Mouse (Mus musculus) heart, embryonic 11.5 days (tissue): ENCODE data around the gene Wscd2. TPM values are rescaled to one million over a fixed set of nuclear protein-coding genes. Genes with fewer than 3 reads are reported as not detected.

Source experiments
- ATAC-seq: fragments of 200-750 bp; cut with Nextera tagmentation; replicated peaks from 2 replicates; pipeline ENCODE4 v1.8.0; 2017; ENCODE audit warnings: moderate library complexity; ENCODE audit not compliant: insufficient number of reproducible peaks, low FRiP score, low TSS enrichment
- H3K27ac ChIP-seq: fragments of 300-500 bp; sonication (generic); 2 replicates; pipeline ENCODE4 v1.5.1; 2014; ENCODE audit warnings: mild to moderate bottlenecking, low read depth, low read length
- H3K27me3 ChIP-seq: fragments of 300-500 bp; sonication (generic); 2 replicates; pipeline ENCODE4 v1.6.1; 2014; ENCODE audit warnings: mild to moderate bottlenecking, low read length, mixed read lengths; ENCODE audit not compliant: control insufficient read depth, insufficient read depth
- H3K36me3 ChIP-seq: fragments of 300-500 bp; sonication (generic); 2 replicates; pipeline ENCODE4 v1.6.1; 2014; ENCODE audit warnings: mild to moderate bottlenecking, low read length, moderate library complexity, mixed read lengths; ENCODE audit not compliant: control insufficient read depth, insufficient read depth
- H3K4me1 ChIP-seq: fragments of 300-500 bp; sonication (generic); 2 replicates; pipeline ENCODE4 v1.6.1; 2014; ENCODE audit warnings: low read length; ENCODE audit not compliant: control insufficient read depth, insufficient read depth
- H3K4me2 ChIP-seq: fragments of 300-500 bp; sonication (generic); 2 replicates; pipeline ENCODE4 v1.6.1; 2014; ENCODE audit warnings: mild to moderate bottlenecking, moderate library complexity
- H3K4me3 ChIP-seq: fragments of 300-500 bp; sonication (generic); 2 replicates; pipeline ENCODE4 v1.5.1; 2014; ENCODE audit warnings: low read depth, low read length
- H3K9ac ChIP-seq: fragments of 300-500 bp; sonication (generic); 2 replicates; pipeline ENCODE4 v1.6.1; 2014; ENCODE audit warnings: mild to moderate bottlenecking, low read depth, low read length, moderate library complexity
- H3K9me3 ChIP-seq: fragments of 300-500 bp; sonication (generic); replicated peaks from 2 replicates; pipeline ENCODE4 v1.6.1; 2016; ENCODE audit warnings: low read length; ENCODE audit not compliant: control insufficient read depth
- WGBS: fragments of 180-500 bp; shearing (Covaris S2); extraction: QIAGEN DNeasy Blood & Tissue Kit; methylation state at CpG from one replicate; pipeline ENCODE4 v1.1.7; 2014; ENCODE audit not compliant: insufficient replicate concordance; 5-methylcytosine and 5-hydroxymethylcytosine counted together
- polyA plus RNA-seq: library from polyadenylated mRNA; unstranded; fragments of >200 nt; fragmentation: Nextera tagmentation; extraction: Ambion mirVana; gene quantifications from 2 replicates; pipeline ENCODE4 v1.2.1, GENCODE M21; 2014

Gene Wscd2
- polyA plus RNA-seq, 1 experiment from 2014 or later = 2.4 TPM

DNA sequence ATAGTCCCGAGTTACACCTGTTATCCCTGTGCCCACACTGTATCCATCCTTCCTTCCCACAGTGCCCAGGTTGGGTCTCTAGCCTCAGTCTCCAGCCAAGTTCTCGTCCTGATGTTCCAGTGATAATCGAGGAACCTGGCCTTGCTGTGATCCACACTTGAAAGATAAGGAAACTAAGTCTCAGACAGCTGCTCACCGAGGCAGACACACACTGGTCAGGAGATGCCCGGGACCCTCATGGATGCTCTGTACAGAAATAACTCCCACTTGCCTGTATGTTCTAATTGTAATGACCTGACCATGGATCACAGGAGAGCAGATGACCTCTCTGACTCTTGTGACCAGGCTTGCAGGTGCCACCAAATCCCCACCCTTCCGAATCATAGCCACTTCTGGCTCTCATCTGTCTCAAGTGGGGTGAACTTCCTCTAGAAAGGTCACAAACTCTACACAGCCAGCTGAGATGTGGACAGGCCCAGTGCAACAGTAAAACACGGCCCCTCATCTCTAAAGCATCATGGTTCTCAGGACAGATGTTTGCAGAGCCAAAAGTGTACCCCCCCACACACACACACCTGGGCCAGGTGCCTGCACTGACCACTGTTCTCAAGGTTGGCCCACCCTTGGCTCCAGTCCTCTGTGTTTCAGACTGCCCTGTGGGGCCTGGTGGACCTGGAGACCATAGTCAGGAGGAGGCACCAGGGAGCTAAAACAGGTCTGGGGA lies 144.9 kb downstream of the Wscd2 start:
- H3K4me2 ChIP-seq = no peak overlapping the region
- 56% methylated on average over 7 of the region's 7 CpGs for WGBS
- H3K4me1 ChIP-seq = peaks cover 30% of the 10 kb centered on the region
- no peak overlapping the region for H3K9ac ChIP-seq
- peaks cover 17% of the 10 kb centered on the region for H3K27me3 ChIP-seq
- no peak for ATAC-seq
- H3K4me3 ChIP-seq = no peak overlapping the region
- no peaks in the 10 kb centered on the region for H3K36me3 ChIP-seq
- no peaks in the 10 kb centered on the region for H3K9me3 ChIP-seq
- H3K27ac ChIP-seq = no peak overlapping the region

DNA sequence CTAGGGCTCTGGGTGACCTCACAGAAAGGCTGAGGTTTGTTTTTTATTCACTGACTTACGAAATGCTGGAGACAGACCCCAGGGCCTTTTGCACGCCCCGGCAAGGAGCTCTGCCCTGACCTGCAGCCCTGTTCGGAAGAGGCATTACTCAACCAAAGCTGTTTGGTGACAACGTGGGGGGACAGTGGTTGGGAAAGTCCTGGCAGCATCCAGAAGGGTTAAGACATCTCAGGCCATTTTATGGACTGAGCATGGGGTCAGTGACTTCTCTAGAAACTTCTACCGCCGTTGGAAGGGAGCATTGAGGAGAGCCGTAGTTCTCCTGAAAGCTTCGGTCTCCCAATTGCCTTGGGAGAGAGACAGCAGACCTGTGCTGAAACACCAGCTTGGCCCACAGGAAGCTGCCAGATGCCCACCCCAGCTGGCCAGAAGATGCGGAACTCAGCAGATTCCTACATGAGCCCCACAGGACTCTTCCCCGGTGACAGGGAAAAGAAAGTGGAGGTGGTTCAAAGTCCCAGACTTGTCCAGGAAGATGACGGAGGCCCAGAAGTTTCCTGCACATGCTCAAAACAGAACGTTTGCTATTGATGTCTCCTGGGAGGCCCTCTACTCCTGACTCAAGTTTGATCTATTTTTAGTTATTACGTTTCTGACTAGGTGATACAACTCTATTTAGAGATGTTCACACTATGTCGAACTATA lies 145.9 kb downstream of the Wscd2 start:
- WGBS = 61% methylated on average over 15 of the region's 15 CpGs
- Histone ChIP-seq H3K27ac (no peak overlapping the region), H3K27me3 (peaks cover 22% of the 10 kb centered on the region)

DNA sequence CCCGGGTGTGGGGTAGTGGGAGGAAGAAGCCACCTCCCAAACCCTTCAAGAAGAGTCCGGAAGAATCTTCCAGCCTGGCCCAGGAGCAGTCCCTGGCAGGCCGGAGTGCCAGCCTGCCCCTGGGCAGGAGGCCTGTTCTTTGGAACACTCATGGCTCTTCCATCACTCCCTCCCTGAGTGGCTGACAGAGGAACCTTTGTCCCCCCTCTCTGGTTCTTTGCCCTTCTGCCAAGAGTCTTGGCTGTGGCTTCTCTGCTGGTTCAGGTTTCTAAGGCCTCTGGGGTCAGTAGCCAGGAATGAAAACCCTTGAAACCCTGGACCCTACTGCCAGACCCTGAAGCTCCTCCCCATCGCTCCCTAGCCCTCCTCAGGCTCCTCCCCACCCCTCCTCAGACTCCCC lies 147.5 kb downstream of the Wscd2 start:
- H3K4me3 ChIP-seq = no peak overlapping the region
- no peak overlapping the region for H3K4me2 ChIP-seq
- 77% methylated on average over 4 of the region's 4 CpGs for WGBS
- H3K9me3 ChIP-seq = no peaks in the 10 kb centered on the region
- no peak for ATAC-seq
- H3K4me1 ChIP-seq = peaks cover 25% of the 10 kb centered on the region
- peaks cover 27% of the 10 kb centered on the region for H3K27me3 ChIP-seq
- no peaks in the 10 kb centered on the region for H3K36me3 ChIP-seq
- no peak overlapping the region for H3K9ac ChIP-seq
- no peak overlapping the region for H3K27ac ChIP-seq

More for the DNA sequence above, 145.9 kb downstream of the Wscd2 start:
- no peak overlapping the region for H3K4me2 ChIP-seq
- no peaks in the 10 kb centered on the region for H3K9me3 ChIP-seq
- no peak overlapping the region for H3K4me3 ChIP-seq
- H3K36me3 ChIP-seq = no peaks in the 10 kb centered on the region
- H3K4me1 ChIP-seq = peaks cover 25% of the 10 kb centered on the region
- no peak overlapping the region for H3K9ac ChIP-seq
- no peak for ATAC-seq

DNA sequence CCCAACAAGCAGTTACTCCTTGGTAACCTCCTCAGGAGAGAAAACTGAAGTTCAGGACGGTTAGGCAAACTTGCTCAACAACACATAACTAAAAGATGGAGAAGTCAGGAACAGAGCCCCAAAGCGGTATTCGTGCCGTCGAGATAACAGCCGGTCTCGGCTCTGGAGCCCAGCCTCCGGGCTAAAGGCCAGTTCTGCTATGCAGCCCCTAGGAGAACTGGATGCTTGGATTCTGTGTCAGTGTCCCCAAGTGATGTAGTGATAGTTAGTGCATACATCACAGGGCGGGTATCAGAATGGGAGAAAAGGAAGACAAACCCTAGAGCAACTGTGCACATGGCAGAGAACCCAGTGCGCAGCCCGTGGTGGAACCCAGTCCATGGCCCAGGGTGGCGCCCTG lies 147.9 kb downstream of the Wscd2 start:
- Histone ChIP-seq H3K9ac (no peak overlapping the region), H3K4me1 (peaks cover 21% of the 10 kb centered on the region), H3K36me3 (no peaks in the 10 kb centered on the region), H3K9me3 (no peaks in the 10 kb centered on the region), H3K4me2 (no peak overlapping the region), H3K27me3 (peaks cover 27% of the 10 kb centered on the region), H3K4me3 (no peak overlapping the region), H3K27ac (no peak overlapping the region)
- WGBS = 67% methylated on average over 12 of the region's 12 CpGs
- no peak for ATAC-seq

DNA sequence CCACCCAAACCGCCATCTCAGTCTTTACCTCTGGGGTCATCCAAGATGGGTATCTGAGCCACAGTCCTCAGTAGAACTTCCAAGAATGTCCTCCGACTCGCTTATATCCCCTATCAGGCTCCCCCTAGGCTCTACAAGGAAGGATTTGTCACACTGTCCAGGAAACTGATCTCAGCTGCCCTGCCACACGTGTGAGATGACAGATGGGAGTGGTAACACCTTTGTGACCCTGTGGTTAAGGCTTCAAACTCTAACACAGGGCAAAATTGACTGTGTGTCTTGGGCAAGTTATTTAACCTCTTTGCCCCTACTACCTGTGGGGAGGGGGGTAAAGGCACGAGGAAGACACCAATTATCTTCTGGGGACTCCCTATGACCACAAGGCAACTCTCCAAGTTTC lies 149.0 kb downstream of the Wscd2 start:
- Histone ChIP-seq H3K36me3 (no peaks in the 10 kb centered on the region), H3K27ac (no peak overlapping the region), H3K4me3 (no peak overlapping the region), H3K4me2 (no peak overlapping the region), H3K9me3 (no peaks in the 10 kb centered on the region), H3K27me3 (peaks cover 27% of the 10 kb centered on the region), H3K9ac (no peak overlapping the region), H3K4me1 (peaks cover 19% of the 10 kb centered on the region)
- ATAC-seq = no peak
- WGBS = 56% methylated on average over 5 of the region's 5 CpGs

Other genes starting within 250 kb of the Wscd2 start
- 2.6 and 3.5 TPM in 2 replicates for gene Sgsm1, start 179.5 kb upstream of the Wscd2 start, polyA plus RNA-seq
- gene Aym1, start 133.0 kb upstream of the Wscd2 start, polyA plus RNA-seq = not detected in 2 replicates
- gene Cmklr1, start 160.1 kb downstream of the Wscd2 start, polyA plus RNA-seq = 1.7 and 1.8 TPM in 2 replicates
- not detected in 2 replicates for gene 1700069L16Rik, start 234.4 kb downstream of the Wscd2 start, polyA plus RNA-seq
- gene Ficd, start 245.5 kb downstream of the Wscd2 start, polyA plus RNA-seq = 2.8 and 4.1 TPM in 2 replicates